Mouse (Mus musculus) cerebellum, adult 2 months (tissue): ENCODE data around the gene Phactr4.

Experiments used
- CTCF ChIP-seq: fragments of 200-500 bp; IDR thresholded peaks from 2 replicates; pipeline ENCODE4 v1.5.1; 2011; ENCODE audit warnings: low read depth, mild to moderate bottlenecking, control low read depth, low read length, moderate library complexity, borderline replicate concordance; ENCODE audit not compliant: insufficient read depth
- POLR2A ChIP-seq: fragments of 200-500 bp; IDR thresholded peaks from 2 replicates; pipeline ENCODE4 v1.6.1; 2011; ENCODE audit warnings: low read length, control low read depth, borderline replicate concordance; ENCODE audit not compliant: insufficient read depth

GRCm38 (mm10) chr4:132345843-132346212 lies 76.5 kb downstream of the Phactr4 start:
- TF ChIP-seq CTCF = no peak
- TF ChIP-seq POLR2A = no peak
